Mouse (Mus musculus) ZHBTc4 (cell line): ENCODE results near the gene Eid1.

Experiments
- DNase-seq: peaks from one replicate; pipeline ENCODE4 v3.0.0-alpha.2; 2011; ENCODE audit warnings: low read depth, low spot score

Eid1 gene

GRCm38 (mm10) chr2:125667721-125668120 lies 5.2 kb upstream of the Eid1 start:
- DNase-seq = no peak

GRCm38 (mm10) chr2:125670846-125671245 lies 2.0 kb upstream of the Eid1 start:
- DNase-seq = peak; percentile 44

GRCm38 (mm10) chr2:125672568-125672956 lies 333 bp upstream of the Eid1 start:
- DNase-seq = no peak

- no peak for DNase-seq
Observed at GRCm38 (mm10) chr2:125681811-125682210, 8.9 kb downstream of the Eid1 start.

DNA sequence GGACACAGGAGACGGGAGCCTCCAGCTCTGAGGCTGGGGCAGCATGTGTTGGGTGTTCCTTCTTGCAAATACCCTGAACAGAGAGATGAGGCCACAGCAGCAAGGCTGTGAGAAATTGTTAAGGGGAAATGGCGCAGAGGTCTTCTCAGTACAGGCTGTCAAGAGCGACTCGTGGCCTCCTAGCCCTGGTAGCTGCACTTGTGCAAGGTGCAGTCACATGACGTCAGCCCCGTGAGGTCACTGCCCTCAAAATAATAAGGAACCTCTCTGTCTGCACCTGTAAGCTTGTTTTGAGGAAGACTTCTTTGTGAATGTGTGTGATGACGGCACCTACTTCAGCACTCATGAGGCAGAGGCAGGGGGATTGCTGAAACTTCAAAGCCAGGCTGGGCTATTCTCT lies 11.0 kb downstream of the Eid1 start:
- DNase-seq = peak; percentile 4

DNA sequence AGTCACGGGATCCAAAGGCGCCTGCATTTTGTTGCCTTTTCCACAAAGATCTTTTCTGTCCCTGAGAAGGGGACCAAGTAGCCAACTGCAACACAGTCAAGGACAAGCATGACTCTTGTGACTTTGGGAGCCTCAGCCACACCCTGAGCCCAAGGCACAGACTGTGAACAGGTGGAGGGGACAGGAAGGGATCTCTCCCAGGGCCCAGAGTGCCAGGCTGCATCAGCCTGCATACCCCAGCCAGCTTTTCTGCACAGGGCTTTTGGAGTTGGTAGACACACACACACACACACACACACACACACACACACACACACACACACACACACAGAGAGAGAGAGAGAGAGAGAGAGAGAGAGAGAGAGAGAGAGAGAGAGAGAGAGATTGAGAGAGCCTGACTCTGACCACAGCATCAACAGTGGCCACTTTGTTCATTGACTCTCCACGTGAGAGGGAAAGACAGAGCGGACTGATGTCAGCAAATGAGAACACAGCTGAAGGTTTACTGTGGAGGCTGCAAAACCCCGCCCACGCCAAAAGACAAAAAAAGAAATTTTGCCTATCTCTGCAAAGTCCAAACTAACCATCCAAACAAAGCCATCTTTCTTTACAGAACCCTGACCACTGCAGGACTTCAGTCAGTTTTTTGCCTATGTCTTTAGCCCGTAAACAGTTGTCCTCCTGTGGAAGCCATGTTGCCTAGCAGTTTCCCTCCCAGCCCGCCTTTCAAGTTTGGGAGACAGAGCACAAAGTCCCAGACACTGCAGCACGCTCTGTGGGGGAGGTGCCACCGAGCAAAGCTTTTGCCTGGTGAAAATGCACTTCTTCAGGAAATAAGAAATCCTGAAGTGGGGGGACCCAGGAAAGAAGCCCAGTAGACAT lies 11.9 kb downstream of the Eid1 start:
- peak; percentile 46 for DNase-seq

- DNase-seq = no peak
Observed at GRCm38 (mm10) chr2:125685441-125686150, 12.7 kb downstream of the Eid1 start.

GRCm38 (mm10) chr2:125692010-125692409 lies 19.1 kb downstream of the Eid1 start:
- no peak for DNase-seq

- DNase-seq = no peak
Observed at GRCm38 (mm10) chr2:125694798-125695197, 21.9 kb downstream of the Eid1 start.

DNA sequence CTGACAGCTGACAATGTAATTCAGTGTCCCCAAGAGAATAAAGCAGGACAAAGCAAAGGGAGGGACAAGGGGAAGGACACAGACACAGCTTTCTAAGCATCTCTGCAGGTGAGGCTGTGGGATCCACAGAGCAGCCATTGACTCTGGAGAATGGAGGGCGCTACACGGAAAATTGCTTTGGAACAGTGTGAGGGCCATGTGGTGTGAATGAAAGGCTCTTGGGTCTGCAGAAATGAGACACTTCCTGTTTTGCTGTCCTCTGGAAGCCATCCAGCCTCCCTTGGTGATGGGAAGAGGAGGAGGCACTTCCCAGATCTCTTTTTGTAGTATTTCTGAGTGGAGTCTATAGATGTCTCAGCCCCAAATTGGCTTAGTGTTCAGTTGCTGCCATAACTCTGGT lies 23.3 kb downstream of the Eid1 start:
- no peak for DNase-seq

DNA sequence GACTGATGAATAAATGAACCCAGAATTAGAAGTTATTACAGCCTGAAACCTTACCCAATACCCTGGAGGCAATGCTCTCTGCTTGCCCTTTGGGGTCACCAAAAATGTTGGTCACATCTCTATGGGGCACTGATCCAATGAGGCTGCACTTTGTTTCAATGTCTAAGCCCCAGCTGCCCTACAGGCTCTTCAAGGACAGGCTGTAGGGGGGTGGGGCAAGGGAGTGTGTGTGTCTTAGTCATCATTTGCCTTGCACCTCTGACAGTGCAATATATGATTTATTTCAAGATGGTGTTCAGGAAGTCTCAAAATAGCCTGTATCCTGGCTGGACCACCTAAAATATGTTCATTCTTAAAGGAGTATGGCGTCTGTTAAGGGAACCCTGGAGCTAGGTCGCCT lies 28.7 kb downstream of the Eid1 start:
- DNase-seq = no peak

DNA sequence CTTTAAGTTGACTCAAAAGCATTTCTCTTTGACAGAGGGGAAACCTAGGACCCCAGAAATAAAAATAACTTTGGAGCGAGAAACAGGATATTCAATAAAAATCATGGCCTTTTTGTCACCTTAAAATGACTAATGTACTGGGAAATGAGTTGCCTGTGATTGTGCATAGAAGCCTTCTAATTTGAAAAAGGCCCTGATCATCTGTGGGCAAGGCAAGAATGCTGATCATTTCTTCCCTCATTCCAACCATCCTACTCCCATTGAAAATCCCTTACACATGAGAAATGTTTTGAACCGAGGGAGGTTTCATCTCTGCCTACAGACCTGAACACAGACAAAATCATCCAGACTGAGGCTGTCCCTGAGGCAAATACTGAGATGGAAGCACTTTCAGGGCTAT lies 30.0 kb downstream of the Eid1 start:
- no peak for DNase-seq

DNA sequence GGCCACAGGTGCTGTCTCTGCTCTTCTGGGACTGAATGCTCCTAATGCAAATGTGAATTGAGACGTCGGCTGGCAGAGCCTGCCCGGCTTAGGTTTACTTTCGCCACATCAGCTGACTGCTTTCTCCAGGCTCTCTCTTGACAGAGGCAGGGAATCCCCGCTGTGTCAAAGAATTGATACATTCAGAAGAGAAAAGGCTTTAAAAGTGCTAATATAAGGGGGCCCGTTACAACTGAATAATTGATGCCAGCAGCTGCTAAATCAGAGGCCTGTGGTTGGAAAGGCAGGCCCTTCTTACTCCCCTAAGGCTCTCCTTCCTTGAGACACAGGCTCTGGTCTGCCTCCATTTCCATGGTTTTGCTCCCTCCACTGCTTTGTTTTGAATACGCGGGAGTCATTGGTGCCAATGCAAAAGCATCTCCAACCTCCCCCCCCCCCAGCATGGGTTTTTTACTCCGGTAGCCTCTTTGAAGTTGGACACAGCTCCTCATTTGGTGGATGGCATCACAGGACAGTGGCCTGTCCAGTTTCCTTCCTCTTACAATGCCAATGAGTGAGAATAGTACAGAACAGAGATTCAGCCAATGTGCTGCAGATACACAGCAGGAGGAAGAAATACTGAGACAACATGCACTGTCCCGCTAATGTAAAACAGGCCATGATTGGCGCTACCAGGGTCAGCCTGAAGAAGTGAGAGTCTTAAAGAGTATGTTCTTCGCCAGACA lies 32.2 kb downstream of the Eid1 start:
- peak; percentile 93 for DNase-seq

GRCm38 (mm10) chr2:125706510-125706921 lies 33.6 kb downstream of the Eid1 start:
- no peak for DNase-seq

GRCm38 (mm10) chr2:125716599-125716998 lies 43.7 kb downstream of the Eid1 start:
- peak; percentile 48 for DNase-seq

DNA sequence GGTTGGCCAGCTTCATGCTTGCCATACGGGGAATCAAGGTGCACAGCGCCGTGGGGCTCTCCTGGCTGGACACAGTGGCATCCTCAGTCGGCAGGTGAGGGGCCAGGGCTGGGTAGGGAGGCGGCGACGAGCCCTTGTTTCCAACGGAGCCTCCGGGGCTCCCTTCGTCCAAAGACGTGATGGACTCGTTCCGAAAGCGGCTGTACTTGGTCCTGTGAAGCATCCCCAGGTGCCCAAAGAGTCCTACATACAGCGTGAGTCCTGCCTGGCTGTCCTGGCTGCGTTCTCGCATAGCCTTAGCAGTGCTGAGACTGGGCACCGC lies 50.2 kb downstream of the Eid1 start:
- DNase-seq = peak; percentile 13

DNA sequence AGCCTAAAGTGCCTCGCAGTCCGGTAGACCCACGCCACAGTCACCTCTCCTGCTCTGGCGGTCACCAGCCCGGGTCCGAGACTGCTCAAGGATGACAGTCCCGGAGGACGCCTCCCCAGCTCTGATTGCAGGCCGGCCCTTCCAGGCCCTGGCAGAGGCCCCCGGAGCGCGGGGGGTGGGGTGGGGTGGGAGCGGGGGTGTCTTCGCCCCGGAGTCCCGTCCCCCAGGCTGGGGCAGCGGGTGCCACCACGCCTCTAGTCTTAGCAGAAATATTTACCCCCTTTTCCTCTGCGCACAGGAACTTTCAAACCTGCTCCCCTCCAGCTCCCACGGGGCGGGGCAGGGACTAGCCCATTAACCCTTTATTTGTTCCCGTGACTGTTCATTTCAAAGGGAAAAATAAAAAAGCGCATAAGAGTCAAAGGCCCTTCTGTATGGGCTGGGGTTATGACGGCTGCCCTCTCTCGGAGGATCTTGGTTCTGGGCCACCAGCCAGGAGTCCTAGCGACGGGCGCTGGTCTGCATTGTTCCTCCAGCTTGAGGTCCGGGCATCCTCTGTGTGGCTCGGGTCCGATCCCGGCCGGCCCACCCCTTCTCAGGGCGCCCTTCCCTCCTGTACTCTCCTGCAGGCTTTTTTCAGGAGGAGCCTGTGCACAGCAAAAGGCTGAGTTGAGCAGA lies 50.7 kb downstream of the Eid1 start:
- peak; percentile 34 for DNase-seq

GRCm38 (mm10) chr2:125724086-125724430 lies 51.2 kb downstream of the Eid1 start, which contains the start of gene Shc4:
Gene Shc4, minus strand, starts transcription at chr2:125724148.
- peak; percentile 9 for DNase-seq
